Mouse (Mus musculus) megakaryocyte, adult 5-6 weeks (primary cell): ENCODE measurements around the gene Gm28308. TPM values are rescaled to one million over a fixed set of nuclear protein-coding genes. Genes with fewer than 3 reads are reported as not detected.

Experiments
- ATAC-seq: 2 replicates; pipeline ENCODE4 v1.8.0; 2016; ENCODE audit warnings: mild to moderate bottlenecking, inconsistent platforms; ENCODE audit not compliant: poor library complexity, severe bottlenecking
- total RNA-seq, 2 experiments: library from RNA; stranded (forward) in 1 of 2; stranded (reverse) in 1 of 2; fragments of 153-499, 151-499 nt in 1 of 2; fragments of 221-1000, 200-1000 nt in 1 of 2; gene quantifications; 2 replicates each; pipeline versions ENCODE4 v1.2.3 to v1.2.4; 2015 to 2017

Gm28308 gene
- total RNA-seq, 2 experiments from 2014 or later = not detected

GRCm38 (mm10) chr6:52233546-52234427 lies 20.6 kb upstream of the Gm28308 start:
- peak; percentile 39; the same call in 1 of the 2 replicates for ATAC-seq

DNA sequence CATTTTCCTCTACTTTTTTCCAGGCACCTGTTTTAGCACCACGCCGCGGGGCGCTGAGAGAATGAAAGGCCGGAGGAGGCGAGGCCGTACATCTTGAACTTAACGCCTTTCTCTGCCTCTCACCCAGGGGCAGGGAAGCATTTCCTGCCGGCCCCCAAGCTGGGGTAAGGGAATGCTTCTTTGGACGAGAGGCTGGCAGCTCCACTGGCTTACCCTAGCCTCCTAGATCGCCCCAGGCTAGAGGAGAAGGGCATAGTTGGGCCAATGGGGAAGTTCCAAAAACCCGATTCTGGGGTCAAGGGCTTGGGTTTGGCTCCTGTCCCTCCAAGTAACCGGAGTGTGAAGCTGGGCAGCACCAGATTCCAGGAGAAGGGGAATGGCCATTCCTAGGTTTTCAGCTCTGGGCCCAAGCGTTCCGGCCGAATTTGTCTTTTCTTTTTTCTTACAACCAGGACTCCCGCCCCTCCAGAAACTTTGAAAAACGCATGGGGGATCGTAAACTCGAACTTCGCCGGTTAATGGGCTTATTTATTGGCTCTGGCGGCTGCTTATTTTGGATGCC lies 19.9 kb upstream of the Gm28308 start:
- no peak for ATAC-seq

DNA sequence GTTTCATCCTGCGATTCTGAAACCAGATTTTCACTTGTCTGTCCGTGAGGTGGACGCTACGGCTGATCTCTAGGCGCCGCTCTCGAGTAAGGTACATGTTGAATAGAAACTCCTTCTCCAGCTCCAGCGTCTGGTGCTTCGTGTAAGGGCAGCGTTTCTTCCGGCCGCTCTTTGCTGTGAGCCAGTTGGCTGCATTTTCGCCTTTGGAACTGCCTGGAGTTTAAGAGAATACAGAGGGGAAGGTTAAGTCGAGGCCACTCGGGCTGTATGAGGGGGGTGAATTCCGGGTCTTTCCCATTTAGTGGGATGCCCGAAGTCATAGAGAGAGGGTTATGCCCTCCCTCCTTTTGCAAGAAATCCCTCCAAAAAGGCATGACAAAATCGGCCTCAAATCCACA lies 19.4 kb upstream of the Gm28308 start:
- ATAC-seq = no peak

- ATAC-seq = no peak
Measured at GRCm38 (mm10) chr6:52231885-52232567, 18.9 kb upstream of the Gm28308 start.

DNA sequence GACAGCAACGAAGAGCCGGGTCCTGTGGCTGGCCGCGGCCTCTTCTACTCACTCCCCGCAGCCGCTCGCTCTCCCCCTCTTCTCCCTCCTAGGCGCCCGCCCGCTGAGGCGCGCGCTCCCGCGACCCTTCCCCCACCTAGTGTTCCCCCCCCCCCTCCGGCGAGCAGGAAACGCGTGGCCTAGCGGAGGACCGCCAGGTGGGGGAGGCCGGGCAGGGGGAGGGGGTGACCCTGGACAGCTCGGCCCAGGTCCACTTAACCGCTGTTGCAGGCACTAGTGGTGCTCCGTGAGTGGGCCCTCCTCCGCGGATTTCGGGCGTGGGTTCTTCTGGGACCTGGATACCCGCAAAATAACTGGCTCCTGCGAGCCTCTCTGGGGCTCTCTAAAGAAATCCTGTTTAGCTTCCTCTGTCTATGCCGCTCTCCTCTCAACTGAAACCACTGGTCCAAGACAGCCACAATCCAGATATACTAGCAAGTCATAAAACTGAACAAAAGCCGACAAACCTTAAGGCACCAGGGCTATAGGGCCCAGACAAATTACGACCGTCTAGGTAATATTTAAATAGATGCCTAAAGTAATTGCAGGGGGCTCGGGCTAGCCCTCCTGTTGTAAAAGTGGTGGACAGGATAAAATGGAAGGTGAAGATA lies 17.5 kb upstream of the Gm28308 start, which contains the start of gene Hoxa9:
Hoxa9 (minus strand) TSS at position 574 of the 650 bp plus-strand sequence.
- no peak for ATAC-seq

DNA sequence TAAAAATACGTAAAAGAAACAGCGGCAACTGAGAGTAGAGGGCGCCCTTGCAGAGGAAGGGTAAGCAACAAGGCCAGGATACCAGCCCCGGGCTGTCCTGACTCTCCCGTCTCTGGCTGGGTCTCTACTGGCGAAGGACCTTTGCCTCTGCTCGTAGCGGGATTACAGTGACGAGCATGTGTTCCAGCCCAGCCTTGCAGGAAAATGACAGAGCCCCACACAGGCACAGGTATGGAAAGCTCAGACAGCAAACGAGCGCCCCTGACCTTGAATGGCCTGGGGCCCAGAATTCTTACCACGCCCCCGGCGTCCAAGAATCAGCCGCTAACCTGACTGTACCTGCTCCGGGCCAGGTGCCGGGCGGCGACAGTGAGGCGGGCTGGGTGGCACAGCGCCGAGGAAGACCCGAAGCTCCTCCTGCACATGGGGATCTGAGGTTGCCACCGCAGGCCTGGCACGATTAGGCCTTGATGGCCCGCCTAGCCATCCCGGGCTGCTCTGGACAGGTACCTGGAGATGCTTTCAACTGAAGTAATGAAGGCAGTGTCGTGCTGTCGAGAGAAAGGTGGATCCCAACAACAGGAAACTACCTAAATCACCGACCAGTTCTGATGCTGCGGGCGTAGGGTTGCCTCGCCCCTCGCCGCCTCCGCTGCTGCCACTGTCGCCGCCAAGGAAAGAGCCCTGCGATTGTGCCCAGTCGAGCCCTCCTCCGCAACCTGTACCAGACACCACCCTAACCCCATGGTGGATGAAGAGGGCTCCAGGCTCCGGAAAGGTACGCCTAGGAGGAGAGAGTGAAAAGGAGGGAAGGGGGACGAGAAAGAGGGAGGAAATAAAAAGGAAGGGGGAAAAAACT lies 16.6 kb upstream of the Gm28308 start:
- ATAC-seq = no peak

GRCm38 (mm10) chr6:52228475-52229465 lies 15.6 kb upstream of the Gm28308 start:
- 0 out of 2 replicates have a peak, but pooled peaks have one; percentile 17 for ATAC-seq

DNA sequence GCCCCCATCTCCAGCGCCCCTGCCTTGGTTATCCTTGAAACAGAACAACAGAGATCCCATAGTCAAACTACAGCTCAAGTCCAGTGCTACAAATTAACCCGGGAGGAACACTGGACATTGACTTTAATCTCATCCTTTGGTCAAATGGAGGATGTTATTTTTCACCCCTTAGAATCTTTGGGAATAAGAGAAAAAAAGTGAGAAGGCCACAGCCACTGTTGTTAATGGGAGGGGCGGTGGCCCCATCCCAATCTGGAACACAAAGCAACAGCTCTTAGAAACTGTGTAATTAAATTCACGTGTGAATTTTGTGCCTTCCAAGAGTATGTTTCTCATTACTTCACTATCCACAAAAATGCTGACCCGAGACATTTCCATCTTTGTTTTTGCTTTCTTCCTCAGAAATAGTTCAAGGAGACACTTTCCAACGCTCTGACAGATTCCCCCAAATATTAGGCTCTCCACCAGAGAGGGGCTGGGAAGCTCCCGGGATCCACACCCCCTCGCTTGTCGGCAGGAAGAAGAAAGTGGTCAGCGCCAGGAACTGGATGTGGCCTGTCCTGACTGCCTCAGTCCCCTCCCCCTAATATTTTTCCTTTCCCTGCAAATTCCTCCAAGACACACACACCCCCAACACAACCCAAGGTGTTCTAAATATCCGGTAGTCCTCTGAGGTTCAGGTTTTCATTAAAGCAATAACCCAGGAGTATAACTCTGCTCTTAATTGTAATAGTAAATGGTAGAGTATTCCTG lies 14.5 kb upstream of the Gm28308 start:
- no peak for ATAC-seq

GRCm38 (mm10) chr6:52226569-52227257 lies 13.6 kb upstream of the Gm28308 start:
- ATAC-seq = no peak

GRCm38 (mm10) chr6:52225612-52226568 lies 12.8 kb upstream of the Gm28308 start:
- peak; percentile 23 for ATAC-seq

GRCm38 (mm10) chr6:52224895-52225611 lies 11.9 kb upstream of the Gm28308 start:
- no peak for ATAC-seq

DNA sequence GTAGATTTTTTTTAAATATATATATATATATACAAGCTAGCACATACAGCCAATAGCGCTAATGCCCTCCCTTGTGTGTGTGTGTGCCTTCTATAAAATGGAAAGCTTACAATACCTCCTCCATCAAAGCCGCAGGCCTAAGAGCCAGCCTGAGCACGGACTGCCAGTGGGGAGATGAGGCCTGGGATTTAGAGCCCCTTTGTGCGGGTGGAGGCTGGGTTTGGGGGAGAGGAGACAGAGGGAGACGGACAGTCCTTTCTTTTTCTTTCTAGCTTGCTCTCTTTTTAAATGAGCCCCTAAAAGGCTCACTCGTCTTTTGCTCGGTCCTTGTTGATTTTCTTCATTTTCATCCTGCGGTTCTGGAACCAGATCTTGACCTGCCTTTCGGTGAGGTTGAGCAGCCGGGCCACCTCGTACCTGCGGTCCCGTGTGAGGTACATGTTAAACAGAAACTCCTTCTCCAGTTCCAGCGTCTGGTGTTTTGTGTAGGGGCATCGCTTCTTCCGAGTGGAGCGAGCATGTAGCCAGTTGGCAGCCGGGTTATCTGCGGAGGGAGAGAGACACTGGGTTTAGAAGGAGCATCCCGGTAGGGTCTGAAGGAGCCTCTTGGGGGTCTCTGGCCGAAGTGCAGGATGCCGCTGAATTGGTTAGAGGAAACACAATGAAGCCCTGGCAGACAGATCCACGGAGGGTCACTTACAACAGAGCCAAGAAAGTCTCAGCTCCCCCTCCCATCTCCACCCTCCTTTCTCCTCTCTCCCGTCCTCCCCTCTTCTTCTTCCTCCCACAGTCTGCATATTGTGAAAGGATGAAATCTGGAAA lies 11.0 kb upstream of the Gm28308 start:
- no peak for ATAC-seq

- ATAC-seq = no peak
Measured at GRCm38 (mm10) chr6:52222729-52223128, 9.6 kb upstream of the Gm28308 start.

- no peak for ATAC-seq
Measured at GRCm38 (mm10) chr6:52221993-52222685, 9.0 kb upstream of the Gm28308 start.
